Mouse (Mus musculus) ES-E14 (cell line): Measurements from ENCODE around the gene AI413582. TPM values are rescaled to one million over a fixed set of nuclear protein-coding genes. Genes with fewer than 3 reads are reported as not detected.

ENCODE experiments used
- DNase-seq: peaks from one replicate; pipeline ENCODE4 v3.0.0-alpha.2; 2013; ENCODE audit warnings: low read depth, low spot score
- H3K27ac ChIP-seq: 2 replicates; pipeline ENCODE4 v1.5.1; 2012; ENCODE audit warnings: low read depth, mild to moderate bottlenecking, low read length, moderate library complexity, mixed read lengths; ENCODE audit not compliant: poor library complexity, insufficient read depth, severe bottlenecking
- H3K36me3 ChIP-seq: 2 replicates; pipeline ENCODE4 v1.6.1; 2012; ENCODE audit warnings: mild to moderate bottlenecking, low read length, moderate library complexity, mixed read lengths; ENCODE audit not compliant: control insufficient read depth, poor library complexity, insufficient read depth, severe bottlenecking
- H3K4me1 ChIP-seq, 2 experiments: fragments of 150-350 bp in 1 of 2; sonication (generic) in 1 of 2; 2 replicates each; pipeline ENCODE4 v1.6.1; 2012; ENCODE audit warnings: low read length in 2 of 2, mild to moderate bottlenecking in 1 of 2, mixed read lengths in 1 of 2; ENCODE audit not compliant: control insufficient read depth in 2 of 2, insufficient read depth in 2 of 2, poor library complexity in 1 of 2
- H3K4me3 ChIP-seq, 2 experiments: fragments of 150-350 bp in 1 of 2; sonication (generic) in 1 of 2; 2 replicates each; pipeline ENCODE4 v1.5.1; 2012; ENCODE audit warnings: low read length in 2 of 2, low read depth in 1 of 2, mild to moderate bottlenecking in 1 of 2, mixed read lengths in 1 of 2; ENCODE audit not compliant: insufficient read depth in 1 of 2, poor library complexity in 1 of 2, severe bottlenecking in 1 of 2
- H3K9ac ChIP-seq: 2 replicates; pipeline ENCODE4 v1.6.1; 2012; ENCODE audit warnings: low read depth, mild to moderate bottlenecking, low read length, mixed read lengths; ENCODE audit not compliant: poor library complexity, insufficient read depth, severe bottlenecking
- H3K9me3 ChIP-seq: fragments of 150-350 bp; sonication (generic); 2 replicates; pipeline ENCODE4 v1.6.1; 2012; ENCODE audit warnings: low read depth, mild to moderate bottlenecking, low read length; ENCODE audit not compliant: control insufficient read depth, insufficient read depth
- CHD2 ChIP-seq: IDR thresholded peaks from 2 replicates; pipeline ENCODE4 v1.6.1; 2014; ENCODE audit warnings: mild to moderate bottlenecking, low read depth, low read length, inconsistent platforms
- HCFC1 ChIP-seq: IDR thresholded peaks from 2 replicates; pipeline ENCODE4 v1.6.1; 2012; ENCODE audit warnings: low read length, inconsistent platforms, borderline replicate concordance; ENCODE audit not compliant: insufficient read depth
- MAFK ChIP-seq: IDR thresholded peaks from 2 replicates; pipeline ENCODE4 v1.6.1; 2014; ENCODE audit warnings: mild to moderate bottlenecking, low read depth, low read length, inconsistent platforms; ENCODE audit not compliant: insufficient read depth
- ZC3H11A ChIP-seq: IDR thresholded peaks from 2 replicates; pipeline ENCODE4 v1.6.1; 2012; ENCODE audit warnings: low read depth, mild to moderate bottlenecking, inconsistent platforms, low read length, borderline replicate concordance
- ZNF384 ChIP-seq: IDR thresholded peaks from 2 replicates; pipeline ENCODE4 v1.6.1; 2012; ENCODE audit warnings: low read depth, low read length, inconsistent platforms
- in situ Hi-C, 2 experiments: fragments of 600-800 bp; cut with MboI; formaldehyde crosslinking; loops; one replicate each; pipeline ENCODE4 v1.15.1; 2025; ENCODE audit warnings: low sequenced_read_pairs in 2 of 2, inconsistent platforms in 1 of 2; ENCODE audit not compliant: unreplicated experiment in 2 of 2
- total RNA-seq: library from RNA; depleted of rRNA; stranded (reverse); fragments of 300-350 nt; gene quantifications from 2 replicates; pipeline ENCODE4 v1.2.3, GENCODE M21; 2012

Gene AI413582
- total RNA-seq, 1 experiment: 9.2 TPM

- H3K9me3 ChIP-seq: no peaks in the 10 kb centered on the region
- peaks cover 8 to 35% of the 10 kb centered on the region in 2 experiments for H3K4me1 ChIP-seq
- peaks cover 8% of the 10 kb centered on the region; the same call in 1 of the 2 replicates for H3K36me3 ChIP-seq
- H3K27ac ChIP-seq: no peak overlapping the region
- TF ChIP-seq CHD2 (no peak), MAFK (no peak), ZC3H11A (no peak), HCFC1 (no peak), ZNF384 (no peak)
- in situ Hi-C loops: no loop called here
- H3K4me3 ChIP-seq: no peak overlapping the region
- DNase-seq: no peak
- H3K9ac ChIP-seq: no peak overlapping the region
Observed at GRCm38 (mm10) chr17:27600869-27601268, 35.3 kb upstream of the AI413582 start.

GRCm38 (mm10) chr17:27600286-27600685 is 34.7 kb upstream of the AI413582 start:
- Histone ChIP-seq H3K27ac (no peak overlapping the region), H3K9me3 (no peaks in the 10 kb centered on the region), H3K4me3 (no peak overlapping the region), H3K4me1 (peaks cover 8 to 37% of the 10 kb centered on the region in 2 experiments), H3K36me3 (peaks cover 10% of the 10 kb centered on the region; the same call in 1 of the 2 replicates), H3K9ac (no peak overlapping the region)
- in situ Hi-C loops: no loop called here
- no peak for TF ChIP-seq ZNF384
- TF ChIP-seq CHD2: no peak
- no peak for TF ChIP-seq ZC3H11A
- no peak for TF ChIP-seq MAFK
- no peak for TF ChIP-seq HCFC1
- DNase-seq: no peak

GRCm38 (mm10) chr17:27596376-27597190 is 31.0 kb upstream of the AI413582 start:
- no peak overlapping the region for H3K4me3 ChIP-seq

GRCm38 (mm10) chr17:27595659-27596375 is 30.3 kb upstream of the AI413582 start:
- in situ Hi-C loops: no loop called here
- no peaks in the 10 kb centered on the region for H3K9me3 ChIP-seq
- TF ChIP-seq ZC3H11A: no peak
- no peak for TF ChIP-seq HCFC1
- TF ChIP-seq ZNF384: no peak
- TF ChIP-seq CHD2: no peak
- no peak for TF ChIP-seq MAFK
- no peak overlapping the region for H3K4me3 ChIP-seq
- no peak overlapping the region for H3K27ac ChIP-seq
- peaks cover 0 to 13% of the 10 kb centered on the region in 2 experiments; a peak in 2 of 4 replicates for H3K4me1 ChIP-seq
- peaks cover 16% of the 10 kb centered on the region; the same call in 1 of the 2 replicates for H3K36me3 ChIP-seq
- no peak for DNase-seq
- H3K9ac ChIP-seq: no peak overlapping the region

More at GRCm38 (mm10) chr17:27596376-27597190, 31.0 kb upstream of the AI413582 start:
- in situ Hi-C loops: no loop called here
- H3K27ac ChIP-seq: peak overlapping the region; percentile 3; the same call in 1 of the 2 replicates
- no peak for DNase-seq
- peaks cover 0 to 12% of the 10 kb centered on the region in 2 experiments; a peak in 2 of 4 replicates for H3K4me1 ChIP-seq
- H3K9ac ChIP-seq: peak overlapping the region; percentile 29; the same call in 1 of the 2 replicates
- TF ChIP-seq MAFK (no peak), CHD2 (no peak), ZNF384 (no peak), HCFC1 (no peak), ZC3H11A (no peak)
- no peaks in the 10 kb centered on the region for H3K9me3 ChIP-seq
- H3K36me3 ChIP-seq: peaks cover 13% of the 10 kb centered on the region; the same call in 1 of the 2 replicates
